Comparison of ENCODE assay signal across 9 mouse cellular contexts in genomic region chr8:93571369-93571985, GRCm38 (mm10). TPM values are rescaled to one million over a fixed set of nuclear protein-coding genes. Genes with fewer than 3 reads are reported as not detected.
A peak's percentile ranks its signal among the peaks of the same experiment; 100 is the strongest.
DNase-seq lines count a peak whose midpoint lies in the region; ATAC-seq and TF ChIP-seq lines count a peak whose summit lies in the region.
"Had no signal": no experiment of that assay in that cellular context is flagged by ENCODE, and none has a peak within 500 bp of the region (broad histone marks: within the 10 kb centered on the region; RNA-seq: fewer than 3 reads in every experiment).

No protein-coding gene starts in this region.

- no peak overlapping the region for H3K9ac ChIP-seq in intestine, embryonic 16.5 days (ENCODE audit: low read depth, low read length)
- no peak overlapping the region for H3K9ac ChIP-seq in intestine, embryonic 15.5 days
- no peak overlapping the region for H3K9ac ChIP-seq in embryonic facial prominence, embryonic 14.5 days (ENCODE audit: low read depth, low read length)
- no peak overlapping the region for H3K9ac ChIP-seq in midbrain, embryonic 13.5 days (replicated peaks)
- H3K9ac ChIP-seq in liver, embryonic 11.5 days (ENCODE audit: low read depth, low read length): no peak overlapping the region

- peaks cover 7% of the 10 kb centered on the region for H3K9me3 ChIP-seq in intestine, embryonic 16.5 days (ENCODE audit: control insufficient read depth, low read length)
- no peaks in the 10 kb centered on the region for H3K9me3 ChIP-seq in intestine, embryonic 15.5 days
- H3K9me3 ChIP-seq in embryonic facial prominence, embryonic 14.5 days (ENCODE audit: control insufficient read depth, low read length): peaks cover 14% of the 10 kb centered on the region
- H3K9me3 ChIP-seq in midbrain, embryonic 13.5 days: peaks cover 10% of the 10 kb centered on the region; the same call in 1 of the 2 replicates
- no peaks in the 10 kb centered on the region for H3K9me3 ChIP-seq in liver, embryonic 11.5 days (ENCODE audit: control insufficient read depth, low read length)

- intact Hi-C loops in heart, postnatal 14 days (cut with DNase I): no loop called here

- 43% methylated on average over 9 of the region's 9 CpGs for WGBS in intestine, embryonic 16.5 days
- 42% methylated on average over 9 of the region's 9 CpGs for WGBS in intestine, embryonic 15.5 days
- 21% methylated on average over 9 of the region's 9 CpGs for WGBS in embryonic facial prominence, embryonic 14.5 days
- 13% methylated on average over 9 of the region's 9 CpGs for WGBS in midbrain, embryonic 13.5 days
- 48% methylated on average over 9 of the region's 9 CpGs for WGBS in liver, embryonic 11.5 days

- no peak overlapping the region for H3K27ac ChIP-seq in intestine, embryonic 16.5 days (ENCODE audit: low read length)
- no peak overlapping the region for H3K27ac ChIP-seq in intestine, embryonic 15.5 days
- no peak overlapping the region for H3K27ac ChIP-seq in embryonic facial prominence, embryonic 14.5 days (replicated peaks; ENCODE audit: low read depth, low read length)
- H3K27ac ChIP-seq in layer of hippocampus, adult 2 months: peak overlapping the region; percentile 98
- H3K27ac ChIP-seq in midbrain, embryonic 13.5 days: peak overlapping the region; percentile 88
- no peak overlapping the region for H3K27ac ChIP-seq in liver, embryonic 11.5 days (ENCODE audit: low read depth, low read length)

- DNase-seq in embryonic facial prominence, embryonic 14.5 days (ENCODE audit: low spot score): peak; percentile 54
- DNase-seq in heart, postnatal 14 days: peak; percentile 38 to 62
- peak; percentile 54 to 72 for DNase-seq in layer of hippocampus, adult 2 months (ENCODE audit: low spot score in 2 of 2)
- no peak for DNase-seq in spleen, postnatal 10 days (ENCODE audit: low spot score in 2 of 2)
- no peak for DNase-seq in liver, embryonic 11.5 days (ENCODE audit: low spot score)

- peaks cover 6% of the 10 kb centered on the region for H3K4me1 ChIP-seq in intestine, embryonic 16.5 days (ENCODE audit: control insufficient read depth, insufficient read depth, low read length)
- H3K4me1 ChIP-seq in intestine, embryonic 15.5 days (replicated peaks): peaks cover 4% of the 10 kb centered on the region; the same call in 1 of the 2 replicates
- H3K4me1 ChIP-seq in embryonic facial prominence, embryonic 14.5 days (ENCODE audit: control insufficient read depth, insufficient read depth, low read length): peaks cover 9% of the 10 kb centered on the region
- peaks cover 43% of the 10 kb centered on the region for H3K4me1 ChIP-seq in midbrain, embryonic 13.5 days (replicated peaks)
- H3K4me1 ChIP-seq in liver, embryonic 11.5 days (replicated peaks; ENCODE audit: control insufficient read depth, insufficient read depth, low read length): no peaks in the 10 kb centered on the region

- no peak for TF ChIP-seq CTCF in layer of hippocampus, adult 2 months (conservative IDR thresholded peaks at IDR 0.05)

- H3K4me2 ChIP-seq in intestine, embryonic 16.5 days (ENCODE audit: low read depth, low read length): no peak overlapping the region
- H3K4me2 ChIP-seq in intestine, embryonic 15.5 days (replicated peaks): no peak overlapping the region
- no peak overlapping the region for H3K4me2 ChIP-seq in embryonic facial prominence, embryonic 14.5 days (ENCODE audit: low read depth, low read length)
- H3K4me2 ChIP-seq in midbrain, embryonic 13.5 days (replicated peaks): peak overlapping the region; percentile 25; the same call in 1 of the 2 replicates
- H3K4me2 ChIP-seq in liver, embryonic 11.5 days: no peak overlapping the region

- peak; percentile 33 for ATAC-seq in intestine, embryonic 16.5 days
- ATAC-seq in intestine, embryonic 15.5 days: no peak
- no peak; the same call in 1 of the 2 replicates for ATAC-seq in embryonic facial prominence, embryonic 14.5 days (ENCODE audit: low read depth)
- peak; percentile 29 for ATAC-seq in midbrain, embryonic 13.5 days
- ATAC-seq in liver, embryonic 11.5 days (replicated peaks; ENCODE audit: low FRiP score): no peak

- H3K4me3 ChIP-seq in intestine, embryonic 16.5 days (ENCODE audit: low read length): no peak overlapping the region
- no peak overlapping the region for H3K4me3 ChIP-seq in intestine, embryonic 15.5 days (replicated peaks)
- H3K4me3 ChIP-seq in embryonic facial prominence, embryonic 14.5 days (ENCODE audit: low read depth, low read length): no peak overlapping the region
- H3K4me3 ChIP-seq in layer of hippocampus, adult 2 months: no peak overlapping the region
- no peak overlapping the region for H3K4me3 ChIP-seq in midbrain, embryonic 13.5 days (replicated peaks)
- H3K4me3 ChIP-seq in liver, embryonic 11.5 days (ENCODE audit: low read depth, low read length): no peak overlapping the region

- H3K27me3 ChIP-seq in intestine, embryonic 16.5 days (replicated peaks; ENCODE audit: control insufficient read depth, insufficient read depth, low read length): no peaks in the 10 kb centered on the region
- no peaks in the 10 kb centered on the region for H3K27me3 ChIP-seq in intestine, embryonic 15.5 days (replicated peaks)
- H3K27me3 ChIP-seq in embryonic facial prominence, embryonic 14.5 days (replicated peaks; ENCODE audit: control insufficient read depth, insufficient read depth, low read length): no peaks in the 10 kb centered on the region
- H3K27me3 ChIP-seq in midbrain, embryonic 13.5 days: no peaks in the 10 kb centered on the region
- H3K27me3 ChIP-seq in liver, embryonic 11.5 days (replicated peaks; ENCODE audit: control insufficient read depth, insufficient read depth, low read length): no peaks in the 10 kb centered on the region

- no peaks in the 10 kb centered on the region for H3K36me3 ChIP-seq in intestine, embryonic 16.5 days (ENCODE audit: control insufficient read depth, insufficient read depth, low read length)
- no peaks in the 10 kb centered on the region for H3K36me3 ChIP-seq in intestine, embryonic 15.5 days
- H3K36me3 ChIP-seq in embryonic facial prominence, embryonic 14.5 days (ENCODE audit: control insufficient read depth, insufficient read depth, low read length): no peaks in the 10 kb centered on the region
- H3K36me3 ChIP-seq in midbrain, embryonic 13.5 days: no peaks in the 10 kb centered on the region
- H3K36me3 ChIP-seq in liver, embryonic 11.5 days (ENCODE audit: control insufficient read depth, insufficient read depth, low read length): no peaks in the 10 kb centered on the region
- H3K36me3 ChIP-seq: G1E had no signal

RNA-seq across cellular contexts. Expression of gene Ces5a, which starts 35.8 kb away (rescaled TPM):
- not detected in 2 replicates for polyA plus RNA-seq in intestine, embryonic 16.5 days (2015; fragmentation: Nextera tagmentation; extraction: Ambion mirVana)
- polyA plus RNA-seq in intestine, embryonic 15.5 days (2015; fragmentation: Nextera tagmentation; extraction: Ambion mirVana): not detected in 2 replicates
- polyA plus RNA-seq in embryonic facial prominence, embryonic 14.5 days (2014; fragmentation: Nextera tagmentation; extraction: Ambion mirVana): 0.16 and 0.42 TPM in 2 replicates
- total RNA-seq in heart, postnatal 14 days (2021): under 1 TPM; 0.15 to 0.79 TPM
- total RNA-seq in layer of hippocampus, adult 2 months (2021): under 1 TPM; 0.34 to 0.97 TPM
- 0.28 and 0.46 TPM in 2 replicates for polyA plus RNA-seq in midbrain, embryonic 13.5 days (2015; fragmentation: Nextera tagmentation; extraction: Ambion mirVana)
- not detected in 2 replicates for polyA plus RNA-seq in liver, embryonic 11.5 days (2014; fragmentation: Nextera tagmentation; extraction: Ambion mirVana)
- total RNA-seq: G1E had no signal
- polyA plus RNA-seq: G1E had no signal

Comparison
In these comparisons a context has a peak if more than half of its experiments do, and no peak if none do; other contexts are left out.
1. ATAC-seq: peak in intestine, embryonic 16.5 days (single experiment) and midbrain, embryonic 13.5 days (single experiment); none in intestine, embryonic 15.5 days (single experiment), embryonic facial prominence, embryonic 14.5 days (single experiment) and liver, embryonic 11.5 days (single experiment).
2. H3K27ac ChIP-seq: peak in layer of hippocampus, adult 2 months (single experiment) and midbrain, embryonic 13.5 days (single experiment); none in intestine, embryonic 16.5 days (single experiment), intestine, embryonic 15.5 days (single experiment), embryonic facial prominence, embryonic 14.5 days (single experiment) and liver, embryonic 11.5 days (single experiment).
3. DNase-seq: peak in embryonic facial prominence, embryonic 14.5 days (single experiment), heart, postnatal 14 days (2 of 2) and layer of hippocampus, adult 2 months (2 of 2); none in spleen, postnatal 10 days (0 of 2) and liver, embryonic 11.5 days (single experiment).